Mouse (Mus musculus) kidney, postnatal 0 days (tissue): ENCODE measurements around the gene Ralgps1. TPM values are rescaled to one million over a fixed set of nuclear protein-coding genes. Genes with fewer than 3 reads are reported as not detected.

Experiments
- ATAC-seq: fragments of 200-750 bp; cut with Nextera tagmentation; replicated peaks from 2 replicates; pipeline ENCODE4 v1.8.0; 2017; ENCODE audit warnings: low read depth, moderate number of reproducible peaks, moderate TSS enrichment, moderate library complexity; ENCODE audit not compliant: low FRiP score
- DNase-seq: peaks from one replicate; pipeline ENCODE4 v3.0.0-alpha.2; 2016; ENCODE audit warnings: low spot score
- H3K27ac ChIP-seq: fragments of 300-500 bp; sonication (generic); 2 replicates; pipeline ENCODE4 v1.5.1; 2014; ENCODE audit warnings: mild to moderate bottlenecking
- H3K27me3 ChIP-seq: fragments of 300-500 bp; sonication (generic); 2 replicates; pipeline ENCODE4 v1.6.1; 2014; ENCODE audit warnings: low read length, mixed read lengths; ENCODE audit not compliant: insufficient read depth
- H3K36me3 ChIP-seq: fragments of 300-500 bp; sonication (generic); 2 replicates; pipeline ENCODE4 v1.6.1; 2014; ENCODE audit warnings: low read length, mixed read lengths; ENCODE audit not compliant: insufficient read depth
- H3K4me1 ChIP-seq: fragments of 300-500 bp; sonication (generic); replicated peaks from 2 replicates; pipeline ENCODE4 v1.6.1; 2014; ENCODE audit warnings: antibody characterized with exemption, low read length, mixed read lengths; ENCODE audit not compliant: insufficient read depth
- H3K4me2 ChIP-seq: fragments of 300-500 bp; sonication (generic); 2 replicates; pipeline ENCODE4 v1.6.1; 2014; ENCODE audit warnings: mild to moderate bottlenecking, low read length, moderate library complexity, mixed read lengths
- H3K4me3 ChIP-seq: fragments of 300-500 bp; sonication (generic); replicated peaks from 2 replicates; pipeline ENCODE4 v1.5.1; 2014; ENCODE audit warnings: low read depth, low read length
- H3K9ac ChIP-seq: fragments of 300-500 bp; sonication (generic); 2 replicates; pipeline ENCODE4 v1.6.1; 2014; ENCODE audit warnings: low read depth, low read length
- H3K9me3 ChIP-seq: fragments of 300-500 bp; sonication (generic); replicated peaks from 2 replicates; pipeline ENCODE4 v1.6.1; 2016; ENCODE audit warnings: low read length, inconsistent platforms, mixed read lengths
- CTCF ChIP-seq: IDR thresholded peaks from 2 replicates; pipeline ENCODE4 v1.5.1; 2016; ENCODE audit warnings: antibody characterized with exemption, low read depth, mild to moderate bottlenecking, moderate library complexity
- WGBS: fragments of 180-500 bp; shearing (Covaris S2); extraction: QIAGEN DNeasy Blood & Tissue Kit; methylation state at CpG from one replicate; pipeline ENCODE4 v1.1.7; 2014; 5-methylcytosine and 5-hydroxymethylcytosine counted together
- polyA plus RNA-seq: library from polyadenylated mRNA; unstranded; fragments of >200 nt; fragmentation: Nextera tagmentation; extraction: Ambion mirVana; gene quantifications from 2 replicates; pipeline ENCODE4 v1.2.1, GENCODE M21; 2015

Gene Ralgps1
- polyA plus RNA-seq, 1 experiment from 2014 or later: 3.1 TPM

GRCm38 (mm10) chr2:33200368-33201068 is 170.8 kb downstream of the Ralgps1 start:
- Histone ChIP-seq H3K27me3 (no peaks in the 10 kb centered on the region), H3K36me3 (no peaks in the 10 kb centered on the region), H3K4me2 (no peak overlapping the region), H3K27ac (0 out of 2 replicates have a peak overlapping the region, but pooled peaks have one; percentile 56), H3K4me1 (0 out of 2 replicates have a peak, but pooled peaks cover 7% of the 10 kb centered on the region), H3K4me3 (no peak overlapping the region), H3K9ac (no peak overlapping the region), H3K9me3 (no peaks in the 10 kb centered on the region)
- ATAC-seq: no peak
- DNase-seq: no peak
- WGBS: 63% methylated on average over 14 of the region's 14 CpGs
- TF ChIP-seq CTCF: no peak

GRCm38 (mm10) chr2:33189976-33190375 is 181.3 kb downstream of the Ralgps1 start:
- Histone ChIP-seq H3K4me1 (peaks cover 19% of the 10 kb centered on the region), H3K27ac (peak overlapping the region; percentile 75; the same call in 1 of the 2 replicates), H3K36me3 (no peaks in the 10 kb centered on the region), H3K4me3 (no peak overlapping the region), H3K27me3 (no peaks in the 10 kb centered on the region), H3K9ac (no peak overlapping the region), H3K9me3 (no peaks in the 10 kb centered on the region), H3K4me2 (no peak overlapping the region)
- WGBS: 91% methylated on average over 3 of the region's 3 CpGs
- DNase-seq: no peak
- no peak for TF ChIP-seq CTCF
- ATAC-seq: no peak

GRCm38 (mm10) chr2:33188925-33189670 is 182.2 kb downstream of the Ralgps1 start:
- no peaks in the 10 kb centered on the region for H3K9me3 ChIP-seq
- TF ChIP-seq CTCF: no peak
- ATAC-seq (peak; percentile 84), DNase-seq (no peak)
- H3K27me3 ChIP-seq: no peaks in the 10 kb centered on the region
- H3K4me3 ChIP-seq: no peak overlapping the region
- H3K4me2 ChIP-seq: no peak overlapping the region
- no peak overlapping the region for H3K9ac ChIP-seq
- peaks cover 19% of the 10 kb centered on the region for H3K4me1 ChIP-seq
- WGBS: 55% methylated on average over 6 of the region's 6 CpGs
- H3K27ac ChIP-seq: peak overlapping the region; percentile 75
- no peaks in the 10 kb centered on the region for H3K36me3 ChIP-seq

GRCm38 (mm10) chr2:33187874-33188273 is 183.4 kb downstream of the Ralgps1 start:
- Histone ChIP-seq H3K4me2 (no peak overlapping the region), H3K36me3 (no peaks in the 10 kb centered on the region), H3K27ac (peak overlapping the region; percentile 75), H3K9me3 (no peaks in the 10 kb centered on the region), H3K4me3 (no peak overlapping the region), H3K27me3 (no peaks in the 10 kb centered on the region), H3K4me1 (peaks cover 19% of the 10 kb centered on the region), H3K9ac (no peak overlapping the region)
- DNase-seq: no peak
- no peak for ATAC-seq
- WGBS: 57% methylated on average over 2 of the region's 2 CpGs
- no peak for TF ChIP-seq CTCF

- Histone ChIP-seq H3K9ac (no peak overlapping the region), H3K9me3 (no peaks in the 10 kb centered on the region), H3K4me2 (no peak overlapping the region), H3K27me3 (no peaks in the 10 kb centered on the region), H3K36me3 (no peaks in the 10 kb centered on the region), H3K4me1 (peaks cover 19% of the 10 kb centered on the region), H3K4me3 (no peak overlapping the region), H3K27ac (no peak overlapping the region)
- 64% methylated on average over 7 of the region's 7 CpGs for WGBS
- TF ChIP-seq CTCF: no peak
- no peak for DNase-seq
- no peak for ATAC-seq
Measured at GRCm38 (mm10) chr2:33186505-33186904, 184.8 kb downstream of the Ralgps1 start.

GRCm38 (mm10) chr2:33185258-33185657 is 186.0 kb downstream of the Ralgps1 start:
- Histone ChIP-seq H3K27ac (no peak overlapping the region), H3K27me3 (no peaks in the 10 kb centered on the region), H3K4me2 (no peak overlapping the region), H3K4me3 (no peak overlapping the region), H3K36me3 (no peaks in the 10 kb centered on the region), H3K9me3 (no peaks in the 10 kb centered on the region), H3K4me1 (peaks cover 20% of the 10 kb centered on the region), H3K9ac (no peak overlapping the region)
- ATAC-seq: no peak
- 79% methylated on average over 7 of the region's 7 CpGs for WGBS
- DNase-seq: no peak
- peak; percentile 65 for TF ChIP-seq CTCF
